Mouse (Mus musculus) brain, embryonic 18.5 days (tissue): ENCODE measurements around the gene Paxbp1.
"Not testable (repeated sequence)": the region's sequence is repeated elsewhere in the genome, so short reads cannot be mapped to it uniquely, and the experiment has no call there.

ENCODE experiments used
- DNase-seq: peaks from one replicate; pipeline ENCODE4 v3.0.0-alpha.2; 2012; ENCODE audit warnings: low read depth, low spot score

Paxbp1 gene

GRCm38 (mm10) chr16:91044270-91045182 lies at the start of gene Paxbp1:
Gene Paxbp1 (minus strand): TSS chr16:91044543.
- DNase-seq: peak; percentile 97

GRCm38 (mm10) chr16:91086642-91087306 lies 42.4 kb upstream of the Paxbp1 start:
- DNase-seq: no peak

GRCm38 (mm10) chr16:91085239-91085825 lies 41.0 kb upstream of the Paxbp1 start:
- no peak for DNase-seq

- no peak for DNase-seq
These were observed 40.2 kb upstream of the Paxbp1 start for GRCm38 (mm10) chr16:91084307-91085238.

- DNase-seq: no peak
These were observed 38.8 kb upstream of the Paxbp1 start for GRCm38 (mm10) chr16:91083002-91083646.

- no peak for DNase-seq
These were observed 37.2 kb upstream of the Paxbp1 start for GRCm38 (mm10) chr16:91081508-91081907.

- DNase-seq: no peak
These were observed 31.8 kb upstream of the Paxbp1 start for GRCm38 (mm10) chr16:91076180-91076579.

- DNase-seq: not testable (repeated sequence)
These were observed 31.1 kb upstream of the Paxbp1 start for GRCm38 (mm10) chr16:91075423-91075822.

GRCm38 (mm10) chr16:91073163-91073892 lies 29.0 kb upstream of the Paxbp1 start:
- DNase-seq: peak; percentile 83

- DNase-seq: no peak
These were observed 27.9 kb upstream of the Paxbp1 start for GRCm38 (mm10) chr16:91072256-91072655.

- DNase-seq: no peak
These were observed 24.6 kb upstream of the Paxbp1 start for GRCm38 (mm10) chr16:91068969-91069368.

GRCm38 (mm10) chr16:91067122-91067521 lies 22.8 kb upstream of the Paxbp1 start:
- no peak for DNase-seq

- DNase-seq: no peak
These were observed 20.4 kb upstream of the Paxbp1 start for GRCm38 (mm10) chr16:91064583-91065365.

- no peak for DNase-seq
These were observed 19.4 kb upstream of the Paxbp1 start for GRCm38 (mm10) chr16:91063786-91064185.

GRCm38 (mm10) chr16:91061531-91062318 lies 17.4 kb upstream of the Paxbp1 start:
- no peak for DNase-seq

- no peak for DNase-seq
These were observed 13.4 kb upstream of the Paxbp1 start for GRCm38 (mm10) chr16:91057741-91058140.

GRCm38 (mm10) chr16:91057261-91057660 lies 12.9 kb upstream of the Paxbp1 start:
- DNase-seq: no peak

GRCm38 (mm10) chr16:91056043-91056821 lies 11.9 kb upstream of the Paxbp1 start:
- no peak for DNase-seq
